Mouse (Mus musculus): ENCODE results near the gene Tet3.

The Tet3 gene

GRCm38 (mm10) chr6:83413686-83414085 lies 45.2 kb downstream of the Tet3 start:
- DNase-seq (ENCODE audit: low spot score), result no peak

GRCm38 (mm10) chr6:83412854-83413401 lies 46.0 kb downstream of the Tet3 start:
- no peak for DNase-seq (ENCODE audit: low spot score)

GRCm38 (mm10) chr6:83412362-83412853 lies 46.5 kb downstream of the Tet3 start:
- no peak for DNase-seq (ENCODE audit: low spot score)

- DNase-seq (ENCODE audit: low spot score), result no peak
Observed at GRCm38 (mm10) chr6:83411635-83412361, 47.1 kb downstream of the Tet3 start.

- DNase-seq (ENCODE audit: low spot score), result no peak
Observed at GRCm38 (mm10) chr6:83410046-83410706, 48.7 kb downstream of the Tet3 start.

GRCm38 (mm10) chr6:83408510-83408909 lies 50.4 kb downstream of the Tet3 start:
- no peak for DNase-seq (ENCODE audit: low spot score)

- no peak for DNase-seq (ENCODE audit: low spot score)
Observed at GRCm38 (mm10) chr6:83405511-83406064, 53.3 kb downstream of the Tet3 start.

- no peak for DNase-seq (ENCODE audit: low spot score)
Observed at GRCm38 (mm10) chr6:83404571-83404970, 54.3 kb downstream of the Tet3 start.

GRCm38 (mm10) chr6:83403481-83403880 lies 55.4 kb downstream of the Tet3 start:
- DNase-seq (ENCODE audit: low spot score), result no peak

- no peak for DNase-seq (ENCODE audit: low spot score)
Observed at GRCm38 (mm10) chr6:83399790-83400189, 59.1 kb downstream of the Tet3 start.

- no peak for DNase-seq (ENCODE audit: low spot score)
Observed at GRCm38 (mm10) chr6:83397728-83398127, 61.2 kb downstream of the Tet3 start.

GRCm38 (mm10) chr6:83396711-83397110 lies 62.2 kb downstream of the Tet3 start:
- DNase-seq (ENCODE audit: low spot score), result no peak

- peak; percentile 50 for DNase-seq (ENCODE audit: low spot score)
Observed at GRCm38 (mm10) chr6:83395544-83396229, 63.2 kb downstream of the Tet3 start.

- no peak for DNase-seq (ENCODE audit: low spot score)
Observed at GRCm38 (mm10) chr6:83394122-83394521, 64.8 kb downstream of the Tet3 start.

GRCm38 (mm10) chr6:83392166-83392780 lies 66.6 kb downstream of the Tet3 start:
- no peak for DNase-seq (ENCODE audit: low spot score)

GRCm38 (mm10) chr6:83385569-83386090 lies 73.3 kb downstream of the Tet3 start:
- no peak for DNase-seq (ENCODE audit: low spot score)

- peak; percentile 69 for DNase-seq (ENCODE audit: low spot score)
Observed at GRCm38 (mm10) chr6:83381510-83382491, 77.1 kb downstream of the Tet3 start.

GRCm38 (mm10) chr6:83373704-83374300 lies 85.1 kb downstream of the Tet3 start:
- DNase-seq (ENCODE audit: low spot score), result no peak

GRCm38 (mm10) chr6:83371350-83371749 lies 87.5 kb downstream of the Tet3 start:
- no peak for DNase-seq (ENCODE audit: low spot score)
